Mouse (Mus musculus): ENCODE results near the gene Snx9. TPM values are rescaled to one million over a fixed set of nuclear protein-coding genes. Genes with fewer than 3 reads are reported as not detected.
A peak's percentile ranks its signal among the peaks of the same experiment; 100 is the strongest.

Gene Snx9
- polyA plus RNA-seq, 1 experiment, result 11.5 TPM

GRCm38 (mm10) chr17:5867456-5867855 is 26.3 kb downstream of the Snx9 start:
- DNase-seq (ENCODE audit: low read depth), result no peak
- no peak for TF ChIP-seq CTCF (IDR thresholded peaks at IDR 0.05; ENCODE audit: borderline replicate concordance, extremely low read depth, insufficient read depth, insufficient read length)
- no peak for TF ChIP-seq POLR2A (IDR thresholded peaks at IDR 0.05; ENCODE audit: borderline replicate concordance, extremely low read depth, insufficient read depth, insufficient read length, poor library complexity, severe bottlenecking)

GRCm38 (mm10) chr17:5868319-5869031 is 27.3 kb downstream of the Snx9 start:
- TF ChIP-seq POLR2A (IDR thresholded peaks at IDR 0.05; ENCODE audit: borderline replicate concordance, extremely low read depth, insufficient read depth, insufficient read length, poor library complexity, severe bottlenecking), result no peak
- no peak for TF ChIP-seq CTCF (IDR thresholded peaks at IDR 0.05; ENCODE audit: borderline replicate concordance, extremely low read depth, insufficient read depth, insufficient read length)
- DNase-seq (ENCODE audit: low read depth), result no peak

- TF ChIP-seq CTCF (IDR thresholded peaks at IDR 0.05; ENCODE audit: borderline replicate concordance, extremely low read depth, insufficient read depth, insufficient read length) (no peak), POLR2A (IDR thresholded peaks at IDR 0.05; ENCODE audit: borderline replicate concordance, extremely low read depth, insufficient read depth, insufficient read length, poor library complexity, severe bottlenecking) (no peak)
- DNase-seq (ENCODE audit: low read depth), result no peak
These were observed 28.3 kb downstream of the Snx9 start for GRCm38 (mm10) chr17:5869461-5869860.

GRCm38 (mm10) chr17:5870002-5870401 is 28.9 kb downstream of the Snx9 start:
- DNase-seq (ENCODE audit: low read depth), result no peak
- TF ChIP-seq CTCF (IDR thresholded peaks at IDR 0.05; ENCODE audit: borderline replicate concordance, extremely low read depth, insufficient read depth, insufficient read length) (no peak), POLR2A (IDR thresholded peaks at IDR 0.05; ENCODE audit: borderline replicate concordance, extremely low read depth, insufficient read depth, insufficient read length, poor library complexity, severe bottlenecking) (no peak)

- TF ChIP-seq CTCF (IDR thresholded peaks at IDR 0.05; ENCODE audit: borderline replicate concordance, extremely low read depth, insufficient read depth, insufficient read length), result no peak
- TF ChIP-seq POLR2A (IDR thresholded peaks at IDR 0.05; ENCODE audit: borderline replicate concordance, extremely low read depth, insufficient read depth, insufficient read length, poor library complexity, severe bottlenecking), result no peak
- DNase-seq (ENCODE audit: low read depth), result no peak
These were observed 29.6 kb downstream of the Snx9 start for GRCm38 (mm10) chr17:5870696-5871095.

DNA sequence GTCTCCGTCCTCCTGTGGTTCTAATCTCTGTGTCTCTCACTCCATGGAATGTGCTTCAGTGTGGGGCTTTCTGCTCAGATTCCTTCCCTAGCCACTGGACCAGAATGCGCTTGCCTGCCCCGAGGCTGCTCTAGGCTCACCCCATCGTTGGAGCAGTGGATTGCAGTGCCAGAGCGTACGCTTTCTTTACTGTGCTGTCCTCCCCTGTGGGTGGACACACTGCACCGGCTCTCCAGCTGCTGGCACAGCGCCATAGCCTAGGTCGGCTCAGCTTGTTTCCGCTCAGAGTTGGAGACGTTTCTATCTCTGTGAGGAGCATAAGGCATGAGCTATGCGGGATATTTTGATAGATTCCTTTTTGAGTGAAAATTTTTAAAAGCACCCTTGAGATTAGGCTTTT is 31.4 kb downstream of the Snx9 start:
- peak; percentile 71 for DNase-seq (ENCODE audit: low read depth)
- TF ChIP-seq POLR2A (IDR thresholded peaks at IDR 0.05; ENCODE audit: borderline replicate concordance, extremely low read depth, insufficient read depth, insufficient read length, poor library complexity, severe bottlenecking), result no peak
- TF ChIP-seq CTCF (IDR thresholded peaks at IDR 0.05; ENCODE audit: borderline replicate concordance, extremely low read depth, insufficient read depth, insufficient read length), result no peak

- TF ChIP-seq CTCF (IDR thresholded peaks at IDR 0.05; ENCODE audit: borderline replicate concordance, extremely low read depth, insufficient read depth, insufficient read length), result no peak
- TF ChIP-seq POLR2A (IDR thresholded peaks at IDR 0.05; ENCODE audit: borderline replicate concordance, extremely low read depth, insufficient read depth, insufficient read length, poor library complexity, severe bottlenecking), result no peak
- no peak for DNase-seq (ENCODE audit: low read depth)
These were observed 33.4 kb downstream of the Snx9 start for GRCm38 (mm10) chr17:5874565-5874964.

GRCm38 (mm10) chr17:5877611-5878157 is 36.6 kb downstream of the Snx9 start:
- no peak for DNase-seq (ENCODE audit: low read depth)

GRCm38 (mm10) chr17:5878878-5879277 is 37.7 kb downstream of the Snx9 start:
- no peak for DNase-seq (ENCODE audit: low read depth)
- TF ChIP-seq POLR2A (IDR thresholded peaks at IDR 0.05; ENCODE audit: borderline replicate concordance, extremely low read depth, insufficient read depth, insufficient read length, poor library complexity, severe bottlenecking) (no peak), CTCF (IDR thresholded peaks at IDR 0.05; ENCODE audit: borderline replicate concordance, extremely low read depth, insufficient read depth, insufficient read length) (no peak)

More at GRCm38 (mm10) chr17:5877611-5878157, 36.6 kb downstream of the Snx9 start:
- TF ChIP-seq POLR2A (IDR thresholded peaks at IDR 0.05; ENCODE audit: borderline replicate concordance, extremely low read depth, insufficient read depth, insufficient read length, poor library complexity, severe bottlenecking) (no peak), CTCF (IDR thresholded peaks at IDR 0.05; ENCODE audit: borderline replicate concordance, extremely low read depth, insufficient read depth, insufficient read length) (no peak)

DNA sequence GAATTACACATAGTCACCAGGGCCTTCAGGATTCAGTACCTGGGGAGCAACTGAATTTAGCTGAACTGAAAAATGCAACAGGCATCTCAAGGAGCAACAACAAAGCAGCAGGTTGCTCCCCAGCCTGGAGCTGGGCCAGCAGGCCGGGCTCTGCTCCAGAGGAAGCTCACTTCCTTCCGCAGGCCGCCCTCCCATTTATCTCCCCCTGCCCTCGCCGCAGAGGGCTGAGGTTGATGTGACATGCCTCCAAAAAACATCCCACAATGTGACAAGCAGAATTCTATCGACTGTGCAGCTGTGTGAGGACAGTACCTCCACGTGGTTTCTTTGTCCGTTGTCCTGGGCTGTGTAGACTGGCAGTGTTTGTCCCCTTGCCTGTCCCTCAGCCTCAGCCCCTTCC is 44.3 kb downstream of the Snx9 start:
- peak; percentile 70 for DNase-seq (ENCODE audit: low read depth)
- TF ChIP-seq POLR2A (IDR thresholded peaks at IDR 0.05; ENCODE audit: borderline replicate concordance, extremely low read depth, insufficient read depth, insufficient read length, poor library complexity, severe bottlenecking) (no peak), CTCF (IDR thresholded peaks at IDR 0.05; ENCODE audit: borderline replicate concordance, extremely low read depth, insufficient read depth, insufficient read length) (no peak)

- DNase-seq (ENCODE audit: low read depth), result peak; percentile 19
These were observed 45.2 kb downstream of the Snx9 start for GRCm38 (mm10) chr17:5886181-5886810.

More at GRCm38 (mm10) chr17:5886181-5886810, 45.2 kb downstream of the Snx9 start:
- TF ChIP-seq POLR2A (IDR thresholded peaks at IDR 0.05; ENCODE audit: borderline replicate concordance, extremely low read depth, insufficient read depth, insufficient read length, poor library complexity, severe bottlenecking) (no peak), CTCF (IDR thresholded peaks at IDR 0.05; ENCODE audit: borderline replicate concordance, extremely low read depth, insufficient read depth, insufficient read length) (no peak)

Data from brain, embryonic 14.5 days (tissue).